Mouse (Mus musculus) neural tube, embryonic 15.5 days (tissue): Measurements from ENCODE around the gene Bcl9l. TPM values are rescaled to one million over a fixed set of nuclear protein-coding genes. Genes with fewer than 3 reads are reported as not detected.

Source experiments
- ATAC-seq: fragments of 200-750 bp; cut with Nextera tagmentation; 2 replicates; pipeline ENCODE4 v1.8.0; 2017; ENCODE audit warnings: mild to moderate bottlenecking, moderate TSS enrichment, moderate library complexity; ENCODE audit not compliant: low FRiP score
- H3K27ac ChIP-seq: fragments of 300-500 bp; sonication (generic); replicated peaks from 2 replicates; pipeline ENCODE4 v1.5.1; 2015; ENCODE audit warnings: mild to moderate bottlenecking, inconsistent platforms
- H3K27me3 ChIP-seq: fragments of 300-500 bp; sonication (generic); replicated peaks from 2 replicates; pipeline ENCODE4 v1.6.1; 2015; ENCODE audit warnings: inconsistent platforms
- H3K36me3 ChIP-seq: fragments of 300-500 bp; sonication (generic); 2 replicates; pipeline ENCODE4 v1.6.1; 2015; ENCODE audit warnings: inconsistent platforms
- H3K4me1 ChIP-seq: fragments of 300-500 bp; sonication (generic); 2 replicates; pipeline ENCODE4 v1.6.1; 2015; ENCODE audit warnings: inconsistent platforms
- H3K4me2 ChIP-seq: fragments of 300-500 bp; sonication (generic); 2 replicates; pipeline ENCODE4 v1.6.1; 2015; ENCODE audit warnings: inconsistent platforms, mild to moderate bottlenecking, moderate library complexity
- H3K4me3 ChIP-seq: fragments of 300-500 bp; sonication (generic); replicated peaks from 2 replicates; pipeline ENCODE4 v1.5.1; 2015; ENCODE audit warnings: mild to moderate bottlenecking, inconsistent platforms
- H3K9ac ChIP-seq: fragments of 300-500 bp; sonication (generic); replicated peaks from 2 replicates; pipeline ENCODE4 v1.6.1; 2015; ENCODE audit warnings: mild to moderate bottlenecking, inconsistent platforms
- H3K9me3 ChIP-seq: fragments of 300-500 bp; sonication (generic); replicated peaks from 2 replicates; pipeline ENCODE4 v1.6.1; 2016; ENCODE audit warnings: inconsistent platforms
- WGBS: fragments of 180-500 bp; shearing (Covaris S2); methylation state at CpG from one replicate; pipeline ENCODE4 v1.1.7; 2015; ENCODE audit warnings: mixed read lengths; 5-methylcytosine and 5-hydroxymethylcytosine counted together
- polyA plus RNA-seq: library from polyadenylated mRNA; unstranded; fragments of >200 nt; fragmentation: Nextera tagmentation; extraction: Ambion mirVana; gene quantifications from 2 replicates; pipeline ENCODE4 v1.2.1, GENCODE M21; 2015

Gene Bcl9l
- polyA plus RNA-seq, 1 experiment from 2014 or later, result 9.7 TPM

- Histone ChIP-seq H3K27me3 (no peaks in the 10 kb centered on the region), H3K4me3 (no peak overlapping the region), H3K4me1 (peaks cover 23% of the 10 kb centered on the region), H3K36me3 (no peaks in the 10 kb centered on the region), H3K4me2 (no peak overlapping the region), H3K9me3 (no peaks in the 10 kb centered on the region), H3K27ac (no peak overlapping the region), H3K9ac (no peak overlapping the region)
- ATAC-seq, result no peak
- WGBS, result 59% methylated on average over 3 of the region's 3 CpGs
Measured at GRCm38 (mm10) chr9:44473184-44473583, 9.4 kb upstream of the Bcl9l start.

GRCm38 (mm10) chr9:44474327-44474726, 8.3 kb upstream of the Bcl9l start:
- Histone ChIP-seq H3K9ac (no peak overlapping the region), H3K4me3 (no peak overlapping the region), H3K4me1 (peaks cover 13% of the 10 kb centered on the region), H3K4me2 (no peak overlapping the region), H3K9me3 (no peaks in the 10 kb centered on the region), H3K36me3 (no peaks in the 10 kb centered on the region), H3K27me3 (no peaks in the 10 kb centered on the region), H3K27ac (no peak overlapping the region)
- ATAC-seq, result no peak
- 57% methylated on average over 1 of the region's 1 CpGs for WGBS

GRCm38 (mm10) chr9:44475936-44476335, 6.7 kb upstream of the Bcl9l start:
- 96% methylated on average over 3 of the region's 3 CpGs for WGBS
- Histone ChIP-seq H3K27me3 (no peaks in the 10 kb centered on the region), H3K4me3 (no peak overlapping the region), H3K4me2 (no peak overlapping the region), H3K36me3 (no peaks in the 10 kb centered on the region), H3K9ac (no peak overlapping the region), H3K4me1 (peaks cover 23% of the 10 kb centered on the region), H3K27ac (no peak overlapping the region), H3K9me3 (no peaks in the 10 kb centered on the region)
- ATAC-seq, result no peak

- H3K4me1 ChIP-seq, result peaks cover 34% of the 10 kb centered on the region
- H3K36me3 ChIP-seq, result no peaks in the 10 kb centered on the region
- peak overlapping the region; percentile 89 for H3K9ac ChIP-seq
- no peak for ATAC-seq
- H3K9me3 ChIP-seq, result no peaks in the 10 kb centered on the region
- peak overlapping the region; percentile 98 for H3K27ac ChIP-seq
- H3K27me3 ChIP-seq, result no peaks in the 10 kb centered on the region
- peak overlapping the region; percentile 95 for H3K4me2 ChIP-seq
- H3K4me3 ChIP-seq, result peak overlapping the region; percentile 85
- WGBS, result 7% methylated on average over 24 of the region's 24 CpGs
Measured at GRCm38 (mm10) chr9:44477339-44478228, 5.0 kb upstream of the Bcl9l start.

- H3K4me2 ChIP-seq, result peak overlapping the region; percentile 95
- WGBS, result under 1% methylated on average over 24 of the region's 27 CpGs
- no peaks in the 10 kb centered on the region for H3K27me3 ChIP-seq
- peak overlapping the region; percentile 85 for H3K4me3 ChIP-seq
- peaks cover 34% of the 10 kb centered on the region for H3K4me1 ChIP-seq
- H3K27ac ChIP-seq, result peak overlapping the region; percentile 98
- H3K9ac ChIP-seq, result peak overlapping the region; percentile 89
- H3K9me3 ChIP-seq, result no peaks in the 10 kb centered on the region
- peak; percentile 66 for ATAC-seq
- H3K36me3 ChIP-seq, result no peaks in the 10 kb centered on the region
Measured at GRCm38 (mm10) chr9:44478229-44478921, 4.2 kb upstream of the Bcl9l start.

- H3K4me1 ChIP-seq, result peaks cover 39% of the 10 kb centered on the region
- H3K4me3 ChIP-seq, result peak overlapping the region; percentile 85
- no peaks in the 10 kb centered on the region for H3K9me3 ChIP-seq
- WGBS, result under 1% methylated on average over 29 of the region's 29 CpGs
- H3K36me3 ChIP-seq, result no peaks in the 10 kb centered on the region
- peak; percentile 64 for ATAC-seq
- peak overlapping the region; percentile 95 for H3K4me2 ChIP-seq
- H3K27me3 ChIP-seq, result no peaks in the 10 kb centered on the region
- peak overlapping the region; percentile 89 for H3K9ac ChIP-seq
- H3K27ac ChIP-seq, result peak overlapping the region; percentile 98
Measured at GRCm38 (mm10) chr9:44478959-44479605, 3.5 kb upstream of the Bcl9l start.

- H3K36me3 ChIP-seq, result no peaks in the 10 kb centered on the region
- H3K27me3 ChIP-seq, result no peaks in the 10 kb centered on the region
- H3K4me1 ChIP-seq, result peaks cover 46% of the 10 kb centered on the region
- peak overlapping the region; percentile 89 for H3K9ac ChIP-seq
- peak overlapping the region; percentile 95 for H3K4me2 ChIP-seq
- peak; percentile 71 for ATAC-seq
- H3K4me3 ChIP-seq, result peak overlapping the region; percentile 85
- peak overlapping the region; percentile 98 for H3K27ac ChIP-seq
- WGBS, result under 1% methylated on average over 26 of the region's 26 CpGs
- no peaks in the 10 kb centered on the region for H3K9me3 ChIP-seq
Measured at GRCm38 (mm10) chr9:44479628-44480428, 2.8 kb upstream of the Bcl9l start.

GRCm38 (mm10) chr9:44482112-44482511, 513 bp upstream of the Bcl9l start:
- WGBS, result 9% methylated on average over 3 of the region's 3 CpGs
- H3K4me1 ChIP-seq, result peaks cover 68% of the 10 kb centered on the region
- peak overlapping the region; percentile 83 for H3K9ac ChIP-seq
- peak overlapping the region; percentile 72 for H3K4me3 ChIP-seq
- ATAC-seq, result no peak
- H3K27ac ChIP-seq, result peak overlapping the region; percentile 97
- H3K4me2 ChIP-seq, result peak overlapping the region; percentile 98
- no peaks in the 10 kb centered on the region for H3K27me3 ChIP-seq
- H3K9me3 ChIP-seq, result no peaks in the 10 kb centered on the region
- H3K36me3 ChIP-seq, result no peaks in the 10 kb centered on the region

GRCm38 (mm10) chr9:44483041-44483509, 450 bp downstream of the Bcl9l start:
- no peak for ATAC-seq
- peak overlapping the region; percentile 97 for H3K27ac ChIP-seq
- H3K27me3 ChIP-seq, result no peaks in the 10 kb centered on the region
- peaks cover 68% of the 10 kb centered on the region for H3K4me1 ChIP-seq
- H3K36me3 ChIP-seq, result no peaks in the 10 kb centered on the region
- H3K9ac ChIP-seq, result peak overlapping the region; percentile 83
- under 1% methylated on average over 38 of the region's 39 CpGs for WGBS
- H3K9me3 ChIP-seq, result no peaks in the 10 kb centered on the region
- H3K4me3 ChIP-seq, result peak overlapping the region; percentile 72
- H3K4me2 ChIP-seq, result peak overlapping the region; percentile 98

- WGBS, result 1% methylated on average over 12 of the region's 12 CpGs
- H3K4me1 ChIP-seq, result peaks cover 71% of the 10 kb centered on the region
- peak overlapping the region; percentile 97 for H3K27ac ChIP-seq
- peak overlapping the region; percentile 72 for H3K4me3 ChIP-seq
- ATAC-seq, result peak; percentile 9; the same call in 1 of the 2 replicates
- H3K36me3 ChIP-seq, result no peaks in the 10 kb centered on the region
- no peaks in the 10 kb centered on the region for H3K27me3 ChIP-seq
- H3K9ac ChIP-seq, result peak overlapping the region; percentile 83
- peak overlapping the region; percentile 98 for H3K4me2 ChIP-seq
- no peaks in the 10 kb centered on the region for H3K9me3 ChIP-seq
Measured at GRCm38 (mm10) chr9:44483510-44484044, 952 bp downstream of the Bcl9l start.
